ENCODE assay signal across 8 mouse cellular contexts in genomic region chr13:21275021-21275814, GRCm38 (mm10). TPM values are rescaled to one million over a fixed set of nuclear protein-coding genes. Genes with fewer than 3 reads are reported as not detected.
DNase-seq lines count a peak whose midpoint lies in the region; ATAC-seq and TF ChIP-seq lines count a peak whose summit lies in the region.

No protein-coding gene starts in this region.

- ATAC-seq in forebrain, embryonic 13.5 days = peak; percentile 78
- peak; percentile 57 for ATAC-seq in intestine, embryonic 16.5 days
- ATAC-seq in megakaryocyte, adult 5-6 weeks (ENCODE audit: poor library complexity, severe bottlenecking) = 0 out of 2 replicates have a peak, but pooled peaks have one; percentile 37
- peak; percentile 37 for ATAC-seq in stomach, embryonic 15.5 days (ENCODE audit: insufficient read depth, low FRiP score, low read depth)

- H3K4me1 ChIP-seq in forebrain, embryonic 13.5 days = peaks cover 11% of the 10 kb centered on the region; the same call in 1 of the 2 replicates
- no peaks in the 10 kb centered on the region; the same call in 1 of the 2 replicates for H3K4me1 ChIP-seq in intestine, embryonic 16.5 days (ENCODE audit: control insufficient read depth, insufficient read depth, low read length)
- 0 out of 2 replicates have a peak, but pooled peaks cover 3% of the 10 kb centered on the region for H3K4me1 ChIP-seq in stomach, embryonic 15.5 days

- peak overlapping the region; percentile 60 for H3K9ac ChIP-seq in forebrain, embryonic 13.5 days
- H3K9ac ChIP-seq in intestine, embryonic 16.5 days (ENCODE audit: low read depth, low read length) = peak overlapping the region; percentile 56
- H3K9ac ChIP-seq in stomach, embryonic 15.5 days = 0 out of 2 replicates have a peak overlapping the region, but pooled peaks have one; percentile 13

- H3K27ac ChIP-seq in left cerebral cortex, adult 2 months = no peak overlapping the region
- peak overlapping the region; percentile 44 for H3K27ac ChIP-seq in forebrain, embryonic 13.5 days
- H3K27ac ChIP-seq in intestine, embryonic 16.5 days (ENCODE audit: low read length) = no peak overlapping the region
- H3K27ac ChIP-seq in stomach, embryonic 15.5 days = no peak overlapping the region

- TF ChIP-seq POLR2A in brain, embryonic 14.5 days (IDR thresholded peaks at IDR 0.05; ENCODE audit: borderline replicate concordance, extremely low read depth, insufficient read depth, insufficient read length, poor library complexity, severe bottlenecking) = no peak

- intact Hi-C loops in left cerebral cortex, adult 2 months (cut with DNase I) = loop anchor here (2.0 to 10.0 kb wide), 6 partner anchors 16 to 610 kb away; partner anchors contain the start of gene Zkscan3

- WGBS in forebrain, embryonic 13.5 days = under 1% methylated on average over 29 of the region's 29 CpGs
- under 1% methylated on average over 29 of the region's 29 CpGs for WGBS in intestine, embryonic 16.5 days
- under 1% methylated on average over 29 of the region's 29 CpGs for WGBS in stomach, embryonic 15.5 days

- peak; percentile 37 for TF ChIP-seq CTCF in left cerebral cortex, adult 2 months (IDR thresholded peaks at IDR 0.05)
- peak; percentile 34; the same call in 1 of the 2 replicates for TF ChIP-seq CTCF in brain, embryonic 14.5 days (IDR thresholded peaks at IDR 0.05; ENCODE audit: borderline replicate concordance, extremely low read depth, insufficient read depth, insufficient read length)

- no peaks in the 10 kb centered on the region for H3K9me3 ChIP-seq in forebrain, embryonic 13.5 days (replicated peaks)
- no peaks in the 10 kb centered on the region for H3K9me3 ChIP-seq in intestine, embryonic 16.5 days (ENCODE audit: control insufficient read depth, low read length)
- H3K9me3 ChIP-seq in stomach, embryonic 15.5 days = no peaks in the 10 kb centered on the region

- peak overlapping the region; percentile 60 for H3K4me3 ChIP-seq in left cerebral cortex, adult 2 months
- H3K4me3 ChIP-seq in forebrain, embryonic 13.5 days = peak overlapping the region; percentile 62
- H3K4me3 ChIP-seq in intestine, embryonic 16.5 days (ENCODE audit: low read length) = peak overlapping the region; percentile 66
- H3K4me3 ChIP-seq in stomach, embryonic 15.5 days (replicated peaks) = peak overlapping the region; percentile 49

- peak overlapping the region; percentile 64 for H3K4me2 ChIP-seq in forebrain, embryonic 13.5 days
- peak overlapping the region; percentile 86 for H3K4me2 ChIP-seq in intestine, embryonic 16.5 days (ENCODE audit: low read depth, low read length)
- peak overlapping the region; percentile 67 for H3K4me2 ChIP-seq in stomach, embryonic 15.5 days

- DNase-seq in left cerebral cortex, adult 2 months (ENCODE audit: extremely low spot score in 1 of 2, low spot score in 2 of 2) = peak in 1 of 2 experiments; percentile 26
- DNase-seq in left cerebral cortex, adult 11 months (ENCODE audit: low spot score) = no peak
- DNase-seq in brain, embryonic 14.5 days (ENCODE audit: low read depth) = peak; percentile 89
- no peak for DNase-seq in urinary bladder, postnatal 4 days (ENCODE audit: low spot score in 2 of 2)

- no peaks in the 10 kb centered on the region for H3K36me3 ChIP-seq in forebrain, embryonic 13.5 days (ENCODE audit: poor library complexity, severe bottlenecking)
- no peaks in the 10 kb centered on the region for H3K36me3 ChIP-seq in intestine, embryonic 16.5 days (ENCODE audit: control insufficient read depth, insufficient read depth, low read length)
- no peaks in the 10 kb centered on the region for H3K36me3 ChIP-seq in stomach, embryonic 15.5 days

- H3K27me3 ChIP-seq in forebrain, embryonic 13.5 days = peaks cover 16% of the 10 kb centered on the region
- H3K27me3 ChIP-seq in intestine, embryonic 16.5 days (replicated peaks; ENCODE audit: control insufficient read depth, insufficient read depth, low read length) = no peaks in the 10 kb centered on the region
- H3K27me3 ChIP-seq in stomach, embryonic 15.5 days (replicated peaks) = no peaks in the 10 kb centered on the region

RNA-seq across cellular contexts. Expression of gene Gpx5, which starts 17.3 kb away (rescaled TPM):
- total RNA-seq in left cerebral cortex, adult 2 months (2021) = not detected
- 0.08 TPM in 2 replicates for polyA plus RNA-seq in brain, embryonic 14.5 days (2012; rRNA removed)
- polyA plus RNA-seq in forebrain, embryonic 13.5 days (2015; fragmentation: Nextera tagmentation; extraction: Ambion mirVana) = not detected in 2 replicates
- not detected in 2 replicates for polyA plus RNA-seq in intestine, embryonic 16.5 days (2015; fragmentation: Nextera tagmentation; extraction: Ambion mirVana)
- not detected in 2 replicates for total RNA-seq in megakaryocyte, adult 5-6 weeks (2015)
- not detected in 2 replicates for total RNA-seq in megakaryocyte, adult 5-6 weeks (2017)
- polyA plus RNA-seq in stomach, embryonic 15.5 days (2015; fragmentation: Nextera tagmentation; extraction: Ambion mirVana) = not detected in 2 replicates

RNA-seq across cellular contexts. Expression of gene Gpx6, which starts 36.7 kb away (rescaled TPM):
- not detected for total RNA-seq in left cerebral cortex, adult 2 months (2021)
- polyA plus RNA-seq in brain, embryonic 14.5 days (2012; rRNA removed) = 0.11 TPM in 1 of 2 replicates, not detected in the other
- polyA plus RNA-seq in forebrain, embryonic 13.5 days (2015; fragmentation: Nextera tagmentation; extraction: Ambion mirVana) = not detected in 2 replicates
- not detected in 2 replicates for polyA plus RNA-seq in intestine, embryonic 16.5 days (2015; fragmentation: Nextera tagmentation; extraction: Ambion mirVana)
- total RNA-seq in megakaryocyte, adult 5-6 weeks (2015) = not detected in 2 replicates
- not detected in 2 replicates for total RNA-seq in megakaryocyte, adult 5-6 weeks (2017)
- not detected in 2 replicates for polyA plus RNA-seq in stomach, embryonic 15.5 days (2015; fragmentation: Nextera tagmentation; extraction: Ambion mirVana)
